Mouse (Mus musculus): Measurements from ENCODE around the gene Pkdrej. TPM values are rescaled to one million over a fixed set of nuclear protein-coding genes. Genes with fewer than 3 reads are reported as not detected.
"Not testable (repeated sequence)": the region's sequence is repeated elsewhere in the genome, so short reads cannot be mapped to it uniquely, and the experiment has no call there.

Gene Pkdrej
- total RNA-seq, 1 experiment: 0.09 TPM

GRCm38 (mm10) chr15:85783146-85783545 lies 38.4 kb downstream of the Pkdrej start:
- H3K27ac ChIP-seq (ENCODE audit: insufficient read depth, low read depth, low read length, poor library complexity, severe bottlenecking): no peak overlapping the region
- no peaks in the 10 kb centered on the region for H3K9me3 ChIP-seq (ENCODE audit: control insufficient read depth, insufficient read depth, low read depth, low read length)
- in situ Hi-C loops (cut with MboI; ENCODE audit: low sequenced_read_pairs in 2 of 2, unreplicated experiment in 2 of 2): no loop called here
- H3K4me1 ChIP-seq (ENCODE audit: control insufficient read depth in 2 of 2, insufficient read depth in 2 of 2, low read length in 2 of 2, poor library complexity in 1 of 2): no peaks in the 10 kb centered on the region
- peak; percentile 4 for DNase-seq (ENCODE audit: low read depth, low spot score)
- no peak for TF ChIP-seq MAFK (IDR thresholded peaks at IDR 0.05; ENCODE audit: insufficient read depth, low read depth, low read length)
- no peak for TF ChIP-seq HCFC1 (IDR thresholded peaks at IDR 0.05; ENCODE audit: borderline replicate concordance, insufficient read depth, low read length)
- TF ChIP-seq ZNF384 (IDR thresholded peaks at IDR 0.05; ENCODE audit: low read depth, low read length): no peak
- TF ChIP-seq CHD2 (IDR thresholded peaks at IDR 0.05; ENCODE audit: low read depth, low read length): no peak
- TF ChIP-seq ZC3H11A (IDR thresholded peaks at IDR 0.05; ENCODE audit: borderline replicate concordance, low read depth, low read length): no peak
- no peak overlapping the region for H3K9ac ChIP-seq (ENCODE audit: insufficient read depth, low read depth, low read length, poor library complexity, severe bottlenecking)
- H3K4me3 ChIP-seq (ENCODE audit: insufficient read depth in 1 of 2, low read depth in 1 of 2, low read length in 2 of 2, poor library complexity in 1 of 2, severe bottlenecking in 1 of 2): no peak overlapping the region
- H3K36me3 ChIP-seq (ENCODE audit: control insufficient read depth, insufficient read depth, low read length, poor library complexity, severe bottlenecking): no peaks in the 10 kb centered on the region

- H3K9ac ChIP-seq (ENCODE audit: insufficient read depth, low read depth, low read length, poor library complexity, severe bottlenecking); H3K36me3 ChIP-seq (ENCODE audit: control insufficient read depth, insufficient read depth, low read length, poor library complexity, severe bottlenecking); H3K4me3 ChIP-seq (ENCODE audit: insufficient read depth in 1 of 2, low read depth in 1 of 2, low read length in 2 of 2, poor library complexity in 1 of 2, severe bottlenecking in 1 of 2); H3K9me3 ChIP-seq (ENCODE audit: control insufficient read depth, insufficient read depth, low read depth, low read length); in situ Hi-C loops (cut with MboI; ENCODE audit: low sequenced_read_pairs in 2 of 2, unreplicated experiment in 2 of 2); H3K27ac ChIP-seq (ENCODE audit: insufficient read depth, low read depth, low read length, poor library complexity, severe bottlenecking); H3K4me1 ChIP-seq (ENCODE audit: control insufficient read depth in 2 of 2, insufficient read depth in 2 of 2, low read length in 2 of 2, poor library complexity in 1 of 2); DNase-seq (ENCODE audit: low read depth, low spot score): not testable (repeated sequence)
These were observed 42.6 kb downstream of the Pkdrej start for GRCm38 (mm10) chr15:85778891-85779290.

- H3K9ac ChIP-seq (ENCODE audit: insufficient read depth, low read depth, low read length, poor library complexity, severe bottlenecking): no peak overlapping the region
- H3K27ac ChIP-seq (ENCODE audit: insufficient read depth, low read depth, low read length, poor library complexity, severe bottlenecking): no peak overlapping the region
- no peaks in the 10 kb centered on the region for H3K4me1 ChIP-seq (ENCODE audit: control insufficient read depth in 2 of 2, insufficient read depth in 2 of 2, low read length in 2 of 2, poor library complexity in 1 of 2)
- H3K36me3 ChIP-seq (ENCODE audit: control insufficient read depth, insufficient read depth, low read length, poor library complexity, severe bottlenecking): no peaks in the 10 kb centered on the region
- H3K9me3 ChIP-seq (ENCODE audit: control insufficient read depth, insufficient read depth, low read depth, low read length): no peaks in the 10 kb centered on the region
- in situ Hi-C loops (cut with MboI; ENCODE audit: low sequenced_read_pairs in 2 of 2, unreplicated experiment in 2 of 2): no loop called here
- DNase-seq (ENCODE audit: low read depth, low spot score): no peak
- H3K4me3 ChIP-seq (ENCODE audit: insufficient read depth in 1 of 2, low read depth in 1 of 2, low read length in 2 of 2, poor library complexity in 1 of 2, severe bottlenecking in 1 of 2): no peak overlapping the region
- TF ChIP-seq ZNF384 (IDR thresholded peaks at IDR 0.05; ENCODE audit: low read depth, low read length) (no peak), CHD2 (IDR thresholded peaks at IDR 0.05; ENCODE audit: low read depth, low read length) (no peak), ZC3H11A (IDR thresholded peaks at IDR 0.05; ENCODE audit: borderline replicate concordance, low read depth, low read length) (no peak)
These were observed 44.8 kb downstream of the Pkdrej start for GRCm38 (mm10) chr15:85776771-85777170.

GRCm38 (mm10) chr15:85776241-85776640 lies 45.3 kb downstream of the Pkdrej start:
- no peaks in the 10 kb centered on the region for H3K36me3 ChIP-seq (ENCODE audit: control insufficient read depth, insufficient read depth, low read length, poor library complexity, severe bottlenecking)
- no peak for DNase-seq (ENCODE audit: low read depth, low spot score)
- no peak overlapping the region for H3K9ac ChIP-seq (ENCODE audit: insufficient read depth, low read depth, low read length, poor library complexity, severe bottlenecking)
- H3K27ac ChIP-seq (ENCODE audit: insufficient read depth, low read depth, low read length, poor library complexity, severe bottlenecking): no peak overlapping the region
- H3K4me3 ChIP-seq (ENCODE audit: insufficient read depth in 1 of 2, low read depth in 1 of 2, low read length in 2 of 2, poor library complexity in 1 of 2, severe bottlenecking in 1 of 2): no peak overlapping the region
- TF ChIP-seq ZC3H11A (IDR thresholded peaks at IDR 0.05; ENCODE audit: borderline replicate concordance, low read depth, low read length): no peak
- in situ Hi-C loops (cut with MboI; ENCODE audit: low sequenced_read_pairs in 2 of 2, unreplicated experiment in 2 of 2): no loop called here
- H3K4me1 ChIP-seq (ENCODE audit: control insufficient read depth in 2 of 2, insufficient read depth in 2 of 2, low read length in 2 of 2, poor library complexity in 1 of 2): no peaks in the 10 kb centered on the region
- H3K9me3 ChIP-seq (ENCODE audit: control insufficient read depth, insufficient read depth, low read depth, low read length): no peaks in the 10 kb centered on the region

- Histone ChIP-seq H3K27ac (ENCODE audit: insufficient read depth, low read depth, low read length, poor library complexity, severe bottlenecking) (no peak overlapping the region), H3K9ac (ENCODE audit: insufficient read depth, low read depth, low read length, poor library complexity, severe bottlenecking) (no peak overlapping the region), H3K36me3 (ENCODE audit: control insufficient read depth, insufficient read depth, low read length, poor library complexity, severe bottlenecking) (no peaks in the 10 kb centered on the region), H3K9me3 (ENCODE audit: control insufficient read depth, insufficient read depth, low read depth, low read length) (no peaks in the 10 kb centered on the region), H3K4me1 (ENCODE audit: control insufficient read depth in 2 of 2, insufficient read depth in 2 of 2, low read length in 2 of 2, poor library complexity in 1 of 2) (no peaks in the 10 kb centered on the region), H3K4me3 (ENCODE audit: insufficient read depth in 1 of 2, low read depth in 1 of 2, low read length in 2 of 2, poor library complexity in 1 of 2, severe bottlenecking in 1 of 2) (no peak overlapping the region)
- DNase-seq (ENCODE audit: low read depth, low spot score): no peak
- in situ Hi-C loops (cut with MboI; ENCODE audit: low sequenced_read_pairs in 2 of 2, unreplicated experiment in 2 of 2): no loop called here
- no peak for TF ChIP-seq CHD2 (IDR thresholded peaks at IDR 0.05; ENCODE audit: low read depth, low read length)
- TF ChIP-seq ZC3H11A (IDR thresholded peaks at IDR 0.05; ENCODE audit: borderline replicate concordance, low read depth, low read length): no peak
These were observed 46.5 kb downstream of the Pkdrej start for GRCm38 (mm10) chr15:85775001-85775400.
